Mouse (Mus musculus) layer of hippocampus, adult 18-20 months (tissue): ENCODE measurements around the gene 4931428F04Rik. TPM values are rescaled to one million over a fixed set of nuclear protein-coding genes. Genes with fewer than 3 reads are reported as not detected.

Experiments
- DNase-seq, 2 experiments: peaks; one replicate each; pipeline ENCODE4 v3.0.0; 2022; ENCODE audit warnings: low spot score in 2 of 2
- total RNA-seq, 2 experiments: library from RNA; stranded (reverse); gene quantifications; 2 replicates each; pipeline ENCODE4 v1.2.3; 2021

The 4931428F04Rik gene
- total RNA-seq, 2 experiments from 2014 or later = 19.2 to 23.5 TPM

GRCm38 (mm10) chr8:105264024-105264982 is 25.4 kb downstream of the 4931428F04Rik start, which contains the start of the genes Tradd and Fbxl8:
Gene Tradd, minus strand, starts transcription at chr8:105264609.
Gene Fbxl8, plus strand, starts transcription at chr8:105264648.
- DNase-seq = no peak

DNA sequence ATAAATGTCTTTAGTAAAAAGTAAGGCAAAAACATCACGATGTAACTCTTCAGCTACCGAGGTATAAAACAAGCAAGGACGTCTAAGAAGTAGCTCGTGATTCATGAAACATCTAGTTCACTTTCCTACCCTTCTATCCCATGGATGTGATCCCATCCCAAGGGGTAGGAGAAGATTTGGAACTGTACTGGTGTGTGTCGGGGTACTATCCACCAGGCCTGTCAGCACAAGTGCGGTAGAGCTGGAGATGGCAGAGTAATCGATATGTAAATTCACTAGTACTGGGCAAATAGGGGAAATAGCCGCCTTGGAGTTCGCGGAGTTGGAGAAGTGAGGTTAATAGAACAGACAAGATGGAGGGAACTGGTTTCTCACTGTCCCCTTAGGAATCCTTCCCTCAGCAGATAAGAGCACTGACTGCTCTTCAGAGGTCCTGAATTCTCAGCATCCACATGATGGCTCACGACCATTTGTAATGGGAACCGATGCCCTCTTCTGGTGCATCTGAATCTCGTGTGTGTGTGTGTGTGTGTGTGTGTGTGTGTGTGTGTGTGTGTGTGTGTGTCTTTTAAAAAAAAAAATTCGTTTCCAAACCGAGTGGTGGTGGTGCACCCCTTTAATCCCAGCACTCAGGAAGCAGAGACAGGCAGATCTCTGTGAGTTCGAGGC is 26.3 kb downstream of the 4931428F04Rik start:
- no peak for DNase-seq

DNA sequence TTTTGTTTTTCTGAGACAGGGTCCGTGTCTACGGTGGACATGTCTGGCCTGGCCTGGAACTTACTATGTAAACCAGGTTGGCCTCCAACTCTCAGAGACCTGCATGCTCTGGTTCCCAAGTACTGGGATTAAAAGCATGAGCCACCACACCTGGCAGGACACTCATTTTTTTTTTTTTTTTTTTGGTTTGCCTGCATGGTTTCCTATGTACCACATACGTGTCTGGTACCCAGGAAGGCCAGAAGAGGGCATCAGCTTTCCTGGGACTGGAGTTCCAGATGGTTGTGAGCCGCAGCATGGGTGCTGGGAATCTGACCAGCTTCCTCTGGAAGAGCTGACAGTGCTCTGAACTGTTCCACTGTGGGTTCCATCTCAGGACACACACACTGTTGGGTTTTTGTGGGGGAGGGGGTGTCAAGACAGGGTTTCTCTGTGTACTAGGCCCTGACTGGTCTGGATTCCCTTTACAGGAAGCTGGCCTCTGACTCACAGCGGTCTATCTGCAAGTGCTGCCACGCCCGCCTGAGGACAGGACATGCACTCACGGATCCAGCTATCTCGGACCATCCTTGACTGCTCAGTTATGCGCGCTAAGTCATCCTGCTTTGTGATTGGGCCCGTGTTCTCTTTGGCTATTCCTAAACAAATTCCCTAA is 28.2 kb downstream of the 4931428F04Rik start:
- DNase-seq = no peak

DNA sequence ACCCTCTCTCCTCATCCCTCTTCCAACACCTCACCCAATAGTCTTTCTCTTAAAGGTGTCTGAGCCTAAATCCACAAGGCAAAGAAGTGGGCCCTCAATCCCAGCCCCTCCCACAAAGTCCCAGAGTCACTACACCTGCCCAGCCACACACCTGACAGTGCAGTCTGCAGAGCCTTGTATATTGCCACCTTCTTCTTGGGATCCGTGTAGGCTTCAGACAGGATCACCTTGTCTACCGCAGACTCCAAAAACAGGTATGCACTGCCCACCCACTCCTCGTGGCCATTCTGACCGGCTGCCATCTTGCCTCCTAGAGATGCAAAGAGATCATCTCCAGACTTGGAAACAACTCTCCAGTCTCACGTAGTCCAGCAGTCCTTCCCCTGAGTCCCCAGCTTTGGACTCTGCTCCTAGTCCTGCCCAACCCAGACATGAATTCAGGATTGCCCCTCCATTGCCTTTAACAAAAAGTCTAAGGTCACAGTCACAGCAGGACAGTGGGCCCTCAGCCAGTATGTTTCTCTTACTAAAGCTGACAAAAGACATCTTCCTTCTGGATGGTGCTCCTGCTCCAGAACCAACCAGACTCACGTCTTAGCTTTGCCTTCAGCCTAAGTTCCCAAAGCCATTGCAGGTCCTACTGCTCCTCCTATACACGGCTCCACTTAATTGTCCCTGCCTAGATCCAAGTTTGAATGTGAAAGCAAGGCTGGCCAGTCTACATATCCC is 29.1 kb downstream of the 4931428F04Rik start:
- DNase-seq = no peak

DNA sequence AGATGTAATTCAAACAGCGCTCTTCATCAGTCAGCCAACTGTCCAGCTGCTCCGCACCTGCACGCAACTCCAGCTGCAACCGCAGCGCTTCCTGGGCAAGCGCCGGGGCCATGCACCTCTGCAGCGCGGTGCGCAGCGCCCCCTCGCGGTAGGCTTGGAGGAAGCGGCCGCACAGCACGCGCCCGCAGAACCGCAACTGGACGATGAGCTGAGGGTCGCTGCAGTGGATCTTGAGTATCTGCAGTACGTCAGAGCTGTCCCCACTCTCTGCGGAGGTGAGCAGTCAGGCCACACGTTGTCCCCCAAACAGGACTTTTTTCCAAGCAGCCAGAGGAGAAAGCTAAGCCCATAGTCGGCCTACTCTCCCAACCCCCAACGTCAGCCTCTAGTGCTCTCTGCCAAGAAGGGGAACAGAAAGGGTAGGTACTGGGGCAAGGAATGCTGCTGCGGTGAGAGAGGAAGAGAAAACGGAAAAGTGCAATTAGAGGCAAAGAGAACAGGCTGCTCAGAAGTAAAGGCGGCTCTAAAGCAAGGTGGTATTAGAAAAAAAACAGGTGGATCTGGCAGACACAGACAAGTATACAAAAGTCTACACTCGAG is 29.8 kb downstream of the 4931428F04Rik start:
- peak in 1 of 2 experiments; percentile 66 for DNase-seq

- no peak for DNase-seq
Observed at GRCm38 (mm10) chr8:105258911-105259720, 30.5 kb downstream of the 4931428F04Rik start.

DNA sequence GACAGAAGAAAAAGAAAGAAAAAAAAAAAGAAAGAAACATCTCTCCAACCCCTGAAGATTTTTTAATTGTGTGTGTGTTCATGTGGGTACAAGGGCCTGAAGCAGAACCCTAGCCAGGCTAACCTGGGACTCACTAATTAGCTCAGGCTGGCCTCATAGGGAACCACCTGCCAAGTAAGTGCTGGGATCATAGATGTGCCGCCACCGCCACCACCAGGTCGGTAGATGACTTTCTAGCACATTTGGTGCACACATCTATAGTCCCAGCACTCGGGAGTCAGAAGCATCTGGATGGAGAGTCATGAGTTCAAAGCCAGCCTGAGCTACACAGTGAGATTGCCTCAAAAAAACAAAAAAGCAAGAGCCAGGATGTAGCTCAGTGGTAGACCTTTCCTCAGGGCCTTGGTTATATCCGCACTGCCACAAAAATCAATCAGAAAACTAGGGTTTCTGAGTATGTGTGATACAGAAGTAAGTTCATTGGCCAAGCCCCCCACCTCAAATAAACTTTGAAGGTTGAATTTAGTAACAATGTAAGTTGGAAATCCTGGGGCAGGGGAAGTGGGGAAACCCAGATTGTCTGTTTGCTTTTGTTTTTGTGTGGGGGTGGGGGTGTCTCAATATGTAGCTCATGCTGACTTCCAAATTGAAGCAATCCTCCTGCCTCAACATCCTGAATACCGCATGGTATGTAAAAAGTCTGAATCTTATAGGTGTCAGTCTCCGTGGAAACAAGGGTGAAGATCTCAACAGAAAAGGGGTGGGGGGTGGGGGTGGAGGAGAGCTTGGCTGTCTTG is 32.1 kb downstream of the 4931428F04Rik start:
- DNase-seq = no peak

DNA sequence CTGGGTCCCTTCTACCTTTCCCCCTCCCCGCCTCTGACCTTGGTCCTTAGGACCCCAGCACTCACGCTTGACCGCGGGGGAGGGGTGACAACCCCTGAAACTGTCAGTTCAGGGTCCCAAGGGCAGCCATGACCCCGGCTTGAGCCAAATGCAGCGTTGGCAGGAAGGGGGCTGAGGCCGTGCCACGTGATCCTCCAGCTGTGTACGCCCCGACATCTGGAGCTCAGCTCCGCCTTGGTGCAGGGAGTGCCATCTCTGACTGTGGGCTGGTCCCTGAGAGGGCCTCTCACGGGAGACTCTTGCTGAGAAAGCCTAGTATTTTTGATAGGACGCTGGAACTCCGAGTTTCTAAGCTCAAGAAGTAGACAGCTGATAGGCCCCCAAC is 34.7 kb downstream of the 4931428F04Rik start, which contains the start of gene B3gnt9:
B3gnt9 (minus strand) TSS at position 188 of the 385 bp plus-strand sequence.
- DNase-seq = peak in 1 of 2 experiments; percentile 44

- DNase-seq = peak; percentile 87 to 91
Observed at GRCm38 (mm10) chr8:105254152-105254965, 35.3 kb downstream of the 4931428F04Rik start.

- DNase-seq = peak in 1 of 2 experiments; percentile 24
Observed at GRCm38 (mm10) chr8:105253766-105254151, 35.9 kb downstream of the 4931428F04Rik start.

DNA sequence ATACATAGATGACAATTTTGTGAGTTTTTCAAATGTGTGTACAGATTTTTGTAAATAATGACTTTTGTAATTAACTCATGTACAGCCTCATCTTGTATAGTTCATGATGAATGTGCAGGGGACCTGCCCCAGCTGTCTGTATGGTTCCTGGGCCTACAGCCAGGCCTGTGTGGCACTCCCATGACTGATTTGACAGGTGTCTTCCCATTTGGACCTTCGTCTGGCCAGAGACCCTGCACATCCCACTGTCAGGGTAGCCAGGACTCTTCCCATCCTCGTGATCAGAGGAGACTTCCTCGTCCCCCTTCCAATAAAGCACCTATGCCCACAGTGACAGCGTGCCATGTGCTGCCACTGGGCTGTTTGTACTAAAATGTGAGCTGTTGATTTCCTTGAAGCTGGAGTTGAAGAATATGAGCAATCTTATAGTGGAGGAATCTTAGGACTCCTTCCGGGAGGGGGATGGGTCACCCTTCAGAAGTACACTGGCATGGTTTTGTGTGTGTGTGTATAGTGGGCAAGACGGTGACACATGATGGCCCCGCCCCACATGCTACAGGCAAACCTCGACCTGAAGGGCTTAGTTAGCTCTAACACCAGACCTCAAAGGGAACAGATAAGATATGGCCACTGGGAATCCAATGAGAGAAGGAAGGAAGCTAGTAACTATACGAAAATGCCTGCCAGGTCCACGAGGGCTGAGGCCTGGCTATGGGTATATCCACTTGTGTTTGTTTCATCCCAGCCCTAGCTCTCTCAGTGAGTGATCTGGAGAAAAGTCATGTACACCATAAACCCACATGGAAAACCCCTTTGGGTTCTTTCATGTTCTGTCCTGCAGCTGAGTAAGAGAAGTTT is 36.8 kb downstream of the 4931428F04Rik start:
- DNase-seq = no peak

- no peak for DNase-seq
Observed at GRCm38 (mm10) chr8:105251954-105252353, 37.7 kb downstream of the 4931428F04Rik start.

GRCm38 (mm10) chr8:105241016-105241415 is 48.6 kb downstream of the 4931428F04Rik start:
- DNase-seq = no peak

DNA sequence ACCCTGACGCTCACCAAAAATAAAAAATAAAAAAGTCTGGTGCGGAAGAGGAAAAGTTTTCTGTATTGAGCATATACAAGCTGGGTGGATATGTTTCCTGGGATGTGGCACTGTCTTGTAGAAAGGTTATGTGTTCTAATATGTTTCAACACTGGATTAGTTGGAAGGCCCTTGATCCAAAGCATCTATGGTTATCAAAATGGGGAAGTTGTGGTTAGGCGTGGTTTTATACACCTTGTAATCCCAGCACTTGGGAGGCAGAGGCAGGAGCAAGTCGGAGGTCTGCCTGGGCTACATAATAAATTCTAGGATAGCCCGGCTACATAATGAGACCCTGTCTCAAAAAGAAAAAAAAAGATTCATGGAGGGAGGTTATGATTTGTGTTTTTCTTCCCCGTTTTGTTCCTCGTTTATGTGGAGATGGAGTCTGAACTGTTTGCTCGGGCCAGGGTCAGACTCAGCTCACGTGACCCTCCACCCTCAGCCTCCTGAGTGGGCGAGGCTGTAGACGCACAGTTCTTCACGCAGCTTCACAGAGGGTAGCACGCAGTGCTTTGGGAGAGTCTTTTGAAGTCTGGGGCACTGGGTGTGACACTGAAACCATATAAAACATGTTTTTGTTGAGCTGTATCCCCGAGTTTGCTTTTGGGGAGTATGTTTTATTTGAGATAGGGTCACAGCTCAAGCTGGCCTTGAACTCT is 52.1 kb downstream of the 4931428F04Rik start:
- DNase-seq = no peak

DNA sequence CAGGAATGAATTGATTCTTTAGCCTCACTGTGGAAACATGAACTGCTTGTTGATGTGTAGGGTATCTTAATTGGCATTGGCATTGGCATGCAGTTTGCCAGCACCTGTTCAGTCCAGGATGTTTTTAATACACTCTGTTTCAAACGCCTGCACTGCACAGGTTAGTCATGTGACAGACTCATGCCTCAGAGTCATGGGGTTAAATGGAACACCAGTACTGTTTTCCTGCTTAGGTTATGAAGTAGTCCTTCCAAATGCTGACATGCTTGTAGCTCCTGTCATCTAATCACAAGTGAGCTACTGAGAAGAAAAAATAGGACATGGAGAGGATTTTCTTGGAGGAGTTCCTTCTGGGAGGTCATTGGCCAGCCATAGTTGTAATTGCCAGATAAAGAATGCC is 54.5 kb downstream of the 4931428F04Rik start:
- DNase-seq = no peak
